Mouse (Mus musculus) ovary, postnatal 14 days (tissue): ENCODE measurements around the gene Nsrp1.
A peak's percentile ranks its signal among the peaks of the same experiment; 100 is the strongest.

Experiments used
- DNase-seq: peaks from one replicate; pipeline ENCODE4 v3.0.0; 2022; ENCODE audit warnings: low spot score

Nsrp1 gene

GRCm38 (mm10) chr11:77042816-77043215, 35.4 kb downstream of the Nsrp1 start:
- DNase-seq: no peak

GRCm38 (mm10) chr11:77041891-77042290, 36.3 kb downstream of the Nsrp1 start:
- no peak for DNase-seq

- DNase-seq: no peak
These were observed 46.9 kb downstream of the Nsrp1 start for GRCm38 (mm10) chr11:77031151-77031934.

- no peak for DNase-seq
These were observed 50.1 kb downstream of the Nsrp1 start for GRCm38 (mm10) chr11:77028157-77028556.

GRCm38 (mm10) chr11:77026559-77026958, 51.7 kb downstream of the Nsrp1 start:
- no peak for DNase-seq

- no peak for DNase-seq
These were observed 56.4 kb downstream of the Nsrp1 start for GRCm38 (mm10) chr11:77021749-77022396.

GRCm38 (mm10) chr11:77019539-77019938, 58.7 kb downstream of the Nsrp1 start:
- DNase-seq: no peak

GRCm38 (mm10) chr11:77018046-77018445, 60.2 kb downstream of the Nsrp1 start:
- DNase-seq: no peak

- DNase-seq: no peak
These were observed 67.3 kb downstream of the Nsrp1 start for GRCm38 (mm10) chr11:77010762-77011475.

- DNase-seq: no peak
These were observed 68.9 kb downstream of the Nsrp1 start for GRCm38 (mm10) chr11:77009069-77010025.

- no peak for DNase-seq
These were observed 71.6 kb downstream of the Nsrp1 start for GRCm38 (mm10) chr11:77006616-77007015.

GRCm38 (mm10) chr11:77005881-77006280, 72.4 kb downstream of the Nsrp1 start:
- no peak for DNase-seq

- DNase-seq: no peak
These were observed 75.9 kb downstream of the Nsrp1 start for GRCm38 (mm10) chr11:77002361-77002760.

GRCm38 (mm10) chr11:77000741-77001140, 77.5 kb downstream of the Nsrp1 start:
- DNase-seq: no peak

- no peak for DNase-seq
These were observed 79.5 kb downstream of the Nsrp1 start for GRCm38 (mm10) chr11:76998705-76999226.

- DNase-seq: no peak
These were observed 80.1 kb downstream of the Nsrp1 start, which contains the start of gene Slc6a4 for GRCm38 (mm10) chr11:76997916-76998704. Gene Slc6a4 (plus strand): TSS chr11:76998603.

- peak; percentile 74 for DNase-seq
These were observed 80.9 kb downstream of the Nsrp1 start for GRCm38 (mm10) chr11:76997305-76997704.

- DNase-seq: no peak
These were observed 82.1 kb downstream of the Nsrp1 start for GRCm38 (mm10) chr11:76995966-76996672.
